Mouse (Mus musculus) frontal cortex, postnatal 10 days (tissue): ENCODE measurements around the gene 4930519P11Rik.

Experiments used
- DNase-seq, 2 experiments: peaks; one replicate each; pipeline ENCODE4 v3.0.0; 2022; ENCODE audit warnings: low spot score in 2 of 2, mixed read lengths in 1 of 2

4930519P11Rik gene

DNA sequence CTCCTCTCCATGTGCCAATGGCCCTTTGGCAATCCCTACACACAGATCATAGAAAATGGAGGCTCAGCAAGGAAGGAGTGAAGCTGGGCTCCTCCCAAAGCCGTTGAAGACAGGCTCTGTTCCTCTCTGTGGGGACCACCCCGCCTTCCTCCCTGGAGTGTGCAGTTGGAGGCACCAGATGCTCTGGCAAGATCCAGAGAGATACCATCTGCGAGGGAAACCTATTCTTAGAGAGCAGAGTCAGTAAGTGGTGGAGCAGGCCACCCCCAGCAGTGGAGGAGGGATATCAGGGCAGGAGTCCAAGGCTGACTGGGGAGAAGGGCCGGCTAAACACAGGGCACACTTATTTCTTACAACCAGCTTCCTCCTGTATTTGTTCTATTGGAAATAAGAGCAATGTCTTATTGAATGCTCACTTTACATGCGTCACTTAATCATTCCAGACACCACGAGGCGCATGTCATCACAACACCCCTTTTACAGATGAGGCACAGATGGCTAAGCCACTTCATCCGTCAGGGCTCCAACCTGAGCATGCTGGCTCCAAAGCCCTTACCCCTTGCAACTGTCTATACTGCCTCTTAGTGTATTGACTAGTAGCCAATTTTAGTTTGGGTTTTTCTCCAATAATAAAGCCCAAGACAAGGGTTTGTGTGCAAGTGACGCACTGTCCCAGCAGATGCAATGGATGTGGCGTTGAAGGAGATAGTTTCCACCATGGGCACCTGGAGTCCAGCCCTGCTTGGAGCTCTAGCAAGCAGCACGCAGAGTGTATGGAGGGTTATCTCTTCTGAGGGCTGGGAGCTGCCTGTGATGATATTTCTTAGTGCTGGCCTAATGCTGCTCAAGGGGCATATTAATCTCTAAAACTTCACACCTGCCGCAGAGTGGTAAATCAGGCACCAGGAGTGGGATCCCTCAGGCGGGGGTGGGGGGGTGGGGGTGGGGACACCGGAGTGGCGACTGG lies 29.0 kb downstream of the 4930519P11Rik start:
- DNase-seq: peak; percentile 82 to 90

- DNase-seq: no peak
These were observed 31.8 kb downstream of the 4930519P11Rik start for GRCm38 (mm10) chr2:154581421-154581820.

DNA sequence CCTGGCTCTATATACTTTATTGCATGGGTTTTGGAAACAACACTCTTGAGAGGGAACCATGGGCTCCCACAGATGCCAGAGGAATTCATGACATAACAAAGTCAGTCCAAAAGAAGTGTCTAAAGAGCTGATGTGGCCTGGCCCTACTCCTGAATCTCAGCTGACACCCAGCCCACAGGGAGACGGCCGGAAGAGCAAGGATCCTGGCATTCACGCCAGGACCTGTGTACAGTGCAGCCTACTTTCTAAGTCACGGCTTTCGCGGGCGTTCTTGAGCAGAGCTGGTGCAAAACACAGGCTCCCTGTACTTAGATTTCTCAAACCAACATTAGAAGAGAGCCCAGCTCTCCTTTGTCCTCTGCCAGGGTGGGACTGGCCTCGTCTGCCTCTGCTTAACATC lies 32.7 kb downstream of the 4930519P11Rik start:
- DNase-seq: no peak

DNA sequence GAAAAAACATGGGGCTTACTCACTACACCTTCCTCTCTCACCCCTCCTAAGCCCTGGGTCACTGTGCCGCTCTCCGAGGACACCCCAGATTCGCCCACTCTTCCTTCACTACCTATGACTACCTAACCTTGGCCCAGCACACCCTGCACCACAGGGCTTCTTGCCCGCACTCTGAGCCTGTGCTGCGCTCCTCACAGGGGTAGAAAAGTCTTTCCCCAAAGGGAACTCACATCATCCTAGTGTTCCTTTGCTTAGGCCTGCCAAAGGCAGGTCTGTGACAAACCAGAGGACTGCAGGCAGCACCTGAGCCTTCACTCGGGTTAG lies 35.5 kb downstream of the 4930519P11Rik start:
- DNase-seq: no peak

GRCm38 (mm10) chr2:154576876-154577743 lies 36.1 kb downstream of the 4930519P11Rik start:
- no peak for DNase-seq

- no peak for DNase-seq
These were observed 39.0 kb downstream of the 4930519P11Rik start for GRCm38 (mm10) chr2:154574271-154574670.

- DNase-seq: no peak
These were observed 40.2 kb downstream of the 4930519P11Rik start for GRCm38 (mm10) chr2:154572996-154573395.

DNA sequence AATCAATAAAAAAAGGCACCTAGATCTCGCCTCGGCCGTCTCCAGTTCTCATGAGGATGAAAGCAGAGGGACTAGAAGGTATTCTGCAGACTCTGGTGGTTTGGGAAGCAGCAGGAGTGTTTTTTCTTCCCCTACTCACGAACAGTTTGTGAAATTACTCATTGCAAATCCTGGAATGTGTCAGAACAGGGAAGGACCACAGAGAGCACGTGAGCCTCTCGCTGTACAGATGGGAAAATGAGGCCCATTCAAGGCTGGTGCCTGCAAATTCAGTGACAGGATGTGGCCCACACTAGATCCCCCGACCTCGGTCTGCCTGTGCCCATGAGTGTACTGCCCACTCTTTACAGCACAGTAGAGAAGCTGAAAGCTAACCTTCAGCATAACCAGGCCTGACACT lies 41.3 kb downstream of the 4930519P11Rik start:
- DNase-seq: no peak

DNA sequence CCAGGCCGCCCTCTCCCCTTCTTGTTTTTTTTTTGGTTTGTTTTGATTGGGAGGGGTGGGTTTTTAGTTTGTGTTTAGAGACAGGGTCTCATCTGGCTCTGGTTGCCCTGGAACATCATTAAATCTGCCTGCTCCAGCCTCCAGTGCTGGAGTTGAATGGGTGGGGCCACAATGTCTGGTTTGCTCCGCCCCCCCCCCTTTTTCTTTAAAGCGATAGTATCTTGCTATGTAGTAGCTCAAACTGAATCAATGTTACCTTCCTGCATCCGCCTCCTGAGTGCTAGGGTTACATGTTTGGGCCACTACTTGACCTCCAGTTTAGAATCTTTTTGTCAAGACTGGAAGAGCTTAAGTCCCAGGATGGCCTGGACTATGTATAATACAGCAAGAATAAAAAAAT lies 42.0 kb downstream of the 4930519P11Rik start:
- DNase-seq: no peak

DNA sequence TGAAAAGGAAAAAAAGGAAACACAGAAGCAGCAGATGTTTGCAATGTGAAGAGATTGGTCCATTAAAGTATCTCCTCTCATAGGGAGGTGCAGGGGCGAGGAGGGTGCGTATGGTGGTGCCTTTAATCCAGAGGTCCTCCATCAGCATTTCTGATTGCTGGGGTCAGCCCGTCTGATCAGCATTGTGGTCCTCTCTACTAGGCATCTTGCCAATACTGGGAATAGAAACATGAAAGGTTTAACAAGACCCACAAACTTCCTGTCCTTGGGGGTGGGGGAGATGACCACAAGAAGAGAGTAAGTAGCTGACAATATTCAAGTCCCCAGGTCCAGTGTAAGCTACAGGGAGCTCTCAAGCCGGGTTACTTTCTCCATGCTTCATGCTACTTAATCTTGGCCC lies 42.6 kb downstream of the 4930519P11Rik start:
- DNase-seq: no peak

- peak; percentile 85 to 93 for DNase-seq
These were observed 43.4 kb downstream of the 4930519P11Rik start, which contains the start of gene E2f1 for GRCm38 (mm10) chr2:154569836-154570286. Gene E2f1, minus strand, starts transcription at chr2:154569892.

DNA sequence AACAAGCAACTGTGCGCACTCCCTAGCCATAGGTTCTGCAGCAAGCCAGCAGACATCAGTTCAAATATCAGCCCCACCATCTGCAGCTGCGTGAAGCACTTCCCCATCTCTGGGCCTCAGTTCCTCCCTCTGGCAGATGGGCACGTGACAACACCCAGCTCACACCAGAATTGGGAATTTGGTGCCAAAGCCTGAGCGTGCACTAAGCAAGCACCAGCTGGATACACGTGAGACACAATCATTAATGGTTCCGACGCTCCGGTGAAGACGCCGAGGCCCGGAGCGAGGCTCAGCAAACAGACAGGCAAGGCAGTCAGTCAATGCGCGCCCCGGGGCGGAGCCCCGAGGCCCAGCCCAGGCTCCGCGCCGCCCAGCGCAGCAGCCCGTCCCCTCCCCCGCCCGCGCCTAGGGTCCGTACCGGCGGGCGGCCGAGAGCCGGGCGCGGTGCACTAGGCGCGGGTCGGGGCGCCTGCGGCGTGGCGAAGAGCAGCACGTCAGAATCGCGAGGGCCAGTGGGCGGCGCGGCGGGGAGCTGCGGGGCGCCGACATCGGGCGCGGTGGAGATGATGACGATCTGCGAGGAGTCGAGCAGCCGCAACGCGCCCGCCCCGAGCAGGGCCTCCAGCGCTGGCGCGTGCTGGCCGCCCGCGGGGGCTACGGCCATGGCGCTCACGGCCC lies 44.0 kb downstream of the 4930519P11Rik start:
- DNase-seq: peak in 1 of 2 experiments; percentile 57

DNA sequence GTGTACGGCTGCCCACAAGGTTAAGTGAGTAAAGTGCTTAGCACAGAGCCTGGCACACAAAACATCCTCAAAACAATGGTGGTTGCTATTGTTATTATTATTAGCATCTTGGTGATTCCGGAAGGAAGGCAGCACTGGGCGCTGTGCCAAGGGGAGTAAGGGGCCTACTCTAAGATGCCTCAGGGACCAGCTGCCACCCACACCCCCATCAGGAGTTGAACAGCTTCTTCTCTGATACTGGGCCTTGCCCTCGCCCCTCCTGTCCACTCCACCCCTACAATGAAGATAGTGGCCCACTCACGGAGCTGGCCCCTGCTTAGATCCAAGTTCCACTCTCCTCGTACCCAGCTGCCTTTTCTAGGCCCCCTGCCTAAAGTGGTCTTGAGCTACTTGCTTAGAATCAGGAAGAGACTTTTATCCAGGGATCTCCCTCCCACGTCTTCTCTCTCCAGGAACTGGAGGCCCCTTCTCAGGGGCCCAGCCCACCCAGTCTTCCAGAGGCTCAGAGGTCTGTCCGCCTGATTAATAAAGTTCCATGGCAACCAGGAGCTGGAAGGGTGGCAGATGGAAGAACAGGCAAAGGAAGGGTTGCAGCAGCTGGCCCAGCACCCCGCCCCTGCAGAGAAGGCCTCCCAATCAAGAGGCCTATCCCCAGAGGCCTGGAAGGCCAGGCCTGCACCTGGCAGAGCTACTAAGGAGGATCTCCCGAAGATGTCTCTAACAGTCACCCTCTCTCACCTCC lies 44.7 kb downstream of the 4930519P11Rik start:
- DNase-seq: no peak

GRCm38 (mm10) chr2:154567766-154568165 lies 45.5 kb downstream of the 4930519P11Rik start:
- no peak for DNase-seq

GRCm38 (mm10) chr2:154566641-154567040 lies 46.6 kb downstream of the 4930519P11Rik start:
- no peak for DNase-seq

DNA sequence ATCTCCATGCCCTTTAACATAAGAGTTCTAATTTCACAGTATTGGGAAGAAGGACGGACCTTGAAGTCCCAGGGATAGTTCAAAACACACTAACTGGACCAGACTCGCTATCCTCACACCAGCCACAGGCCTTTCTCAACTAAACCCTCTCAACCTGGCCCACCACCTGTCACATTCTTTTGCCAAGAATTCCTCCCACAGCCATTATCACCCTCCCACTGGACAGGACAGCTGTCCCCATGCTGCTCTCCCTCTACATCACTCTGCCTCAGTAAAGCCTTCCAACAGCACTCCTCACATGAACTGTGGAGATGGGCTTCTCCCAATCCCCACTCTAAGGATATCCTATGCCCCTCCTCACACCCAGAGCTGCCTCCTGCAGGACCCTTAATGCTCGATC lies 47.7 kb downstream of the 4930519P11Rik start:
- DNase-seq: no peak

DNA sequence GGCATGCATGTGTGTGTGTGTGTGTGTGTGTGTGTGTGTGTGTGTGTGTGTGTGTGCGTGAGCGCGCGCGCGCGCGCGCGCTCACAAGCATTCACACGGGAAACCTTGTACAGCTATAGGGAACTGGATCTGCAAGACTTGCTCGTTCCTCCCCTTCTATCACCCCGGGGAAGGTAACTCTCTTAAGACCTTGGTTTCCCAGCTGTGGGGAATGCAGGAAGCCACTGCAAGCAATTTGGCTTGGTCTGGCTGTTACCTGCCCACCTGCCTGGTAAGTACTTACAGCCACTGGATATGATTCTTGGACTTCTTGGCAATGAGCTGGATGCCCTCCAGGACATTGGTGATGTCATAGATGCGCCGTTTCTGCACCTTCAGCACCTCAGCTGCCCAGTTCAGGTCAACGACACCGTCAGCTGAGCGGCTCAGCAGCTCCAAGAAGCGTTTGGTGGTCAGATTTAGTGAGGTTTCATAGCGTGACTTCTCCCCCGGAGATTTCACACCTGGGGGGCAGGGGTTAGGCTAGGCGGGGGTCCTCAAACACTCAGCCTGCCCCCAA lies 49.5 kb downstream of the 4930519P11Rik start:
- DNase-seq: no peak
